Mouse (Mus musculus): Measurements from ENCODE around the gene Yeats2.
"Not testable (repeated sequence)": the region's sequence is repeated elsewhere in the genome, so short reads cannot be mapped to it uniquely, and the experiment has no call there.

The Yeats2 gene

GRCm38 (mm10) chr16:20140772-20141531, at the start of gene Yeats2:
Yeats2 (plus strand) TSS chr16:20141063.
- DNase-seq (ENCODE audit: extremely low spot score, low spot score), result peak; percentile 89

- DNase-seq (ENCODE audit: extremely low spot score, low spot score), result no peak
Observed at GRCm38 (mm10) chr16:20095966-20096365, 44.9 kb upstream of the Yeats2 start.

GRCm38 (mm10) chr16:20097069-20097710, 43.7 kb upstream of the Yeats2 start, which contains the start of gene Klhl24:
Klhl24 (plus strand) TSS chr16:20097542.
- DNase-seq (ENCODE audit: extremely low spot score, low spot score), result peak; percentile 87

GRCm38 (mm10) chr16:20097711-20098374, 43.0 kb upstream of the Yeats2 start:
- peak; percentile 92 for DNase-seq (ENCODE audit: extremely low spot score, low spot score)

GRCm38 (mm10) chr16:20098375-20098727, 42.5 kb upstream of the Yeats2 start:
- DNase-seq (ENCODE audit: extremely low spot score, low spot score), result no peak

GRCm38 (mm10) chr16:20098866-20099629, 41.8 kb upstream of the Yeats2 start:
- no peak for DNase-seq (ENCODE audit: extremely low spot score, low spot score)

- DNase-seq (ENCODE audit: extremely low spot score, low spot score), result no peak
Observed at GRCm38 (mm10) chr16:20106996-20107395, 33.9 kb upstream of the Yeats2 start.

- DNase-seq (ENCODE audit: extremely low spot score, low spot score), result no peak
Observed at GRCm38 (mm10) chr16:20108961-20109360, 31.9 kb upstream of the Yeats2 start.

GRCm38 (mm10) chr16:20112649-20113048, 28.2 kb upstream of the Yeats2 start:
- DNase-seq (ENCODE audit: extremely low spot score, low spot score), result no peak

- DNase-seq (ENCODE audit: extremely low spot score, low spot score), result no peak
Observed at GRCm38 (mm10) chr16:20116069-20116468, 24.8 kb upstream of the Yeats2 start.

GRCm38 (mm10) chr16:20126319-20126883, 14.5 kb upstream of the Yeats2 start:
- DNase-seq (ENCODE audit: extremely low spot score, low spot score), result not testable (repeated sequence)

- DNase-seq (ENCODE audit: extremely low spot score, low spot score), result no peak
Observed at GRCm38 (mm10) chr16:20130397-20130796, 10.5 kb upstream of the Yeats2 start.

- no peak for DNase-seq (ENCODE audit: extremely low spot score, low spot score)
Observed at GRCm38 (mm10) chr16:20144568-20144967, 3.7 kb downstream of the Yeats2 start.

- no peak for DNase-seq (ENCODE audit: extremely low spot score, low spot score)
Observed at GRCm38 (mm10) chr16:20151991-20152390, 11.1 kb downstream of the Yeats2 start.

- no peak for DNase-seq (ENCODE audit: extremely low spot score, low spot score)
Observed at GRCm38 (mm10) chr16:20153742-20154141, 12.9 kb downstream of the Yeats2 start.

GRCm38 (mm10) chr16:20160130-20160529, 19.3 kb downstream of the Yeats2 start:
- no peak for DNase-seq (ENCODE audit: extremely low spot score, low spot score)

- DNase-seq (ENCODE audit: extremely low spot score, low spot score), result no peak
Observed at GRCm38 (mm10) chr16:20169071-20169470, 28.2 kb downstream of the Yeats2 start.

GRCm38 (mm10) chr16:20169471-20170106, 28.7 kb downstream of the Yeats2 start:
- no peak for DNase-seq (ENCODE audit: extremely low spot score, low spot score)

- DNase-seq (ENCODE audit: extremely low spot score, low spot score), result no peak
Observed at GRCm38 (mm10) chr16:20179406-20180175, 38.7 kb downstream of the Yeats2 start.

- DNase-seq (ENCODE audit: extremely low spot score, low spot score), result no peak
Observed at GRCm38 (mm10) chr16:20185368-20185767, 44.5 kb downstream of the Yeats2 start.

Measured in neural tube, embryonic 10.5 days (tissue).